Mouse (Mus musculus) heart, postnatal 0 days (tissue): Measurements from ENCODE around the gene Myf5. TPM values are rescaled to one million over a fixed set of nuclear protein-coding genes. Genes with fewer than 3 reads are reported as not detected.

Experiments used
- ATAC-seq: fragments of 200-750 bp; cut with Nextera tagmentation; 2 replicates; pipeline ENCODE4 v1.8.0; 2017; ENCODE audit warnings: low read depth, moderate number of reproducible peaks, moderate library complexity; ENCODE audit not compliant: insufficient read depth
- DNase-seq: peaks from one replicate; pipeline ENCODE4 v3.0.0-alpha.2; 2016; ENCODE audit warnings: low spot score
- H3K27ac ChIP-seq: fragments of 300-500 bp; sonication (generic); 2 replicates; pipeline ENCODE4 v1.5.1; 2014; ENCODE audit warnings: low read depth, mild to moderate bottlenecking
- H3K27me3 ChIP-seq: fragments of 300-500 bp; sonication (generic); 2 replicates; pipeline ENCODE4 v1.6.1; 2014; ENCODE audit warnings: low read length, mixed read lengths; ENCODE audit not compliant: control insufficient read depth, insufficient read depth
- H3K36me3 ChIP-seq: fragments of 300-500 bp; sonication (generic); replicated peaks from 2 replicates; pipeline ENCODE4 v1.6.1; 2014; ENCODE audit warnings: low read length, mixed read lengths; ENCODE audit not compliant: control insufficient read depth, insufficient read depth
- H3K4me1 ChIP-seq: fragments of 300-500 bp; sonication (generic); 2 replicates; pipeline ENCODE4 v1.6.1; 2014; ENCODE audit warnings: antibody characterized with exemption; ENCODE audit not compliant: control insufficient read depth, insufficient read depth
- H3K4me2 ChIP-seq: fragments of 300-500 bp; sonication (generic); 2 replicates; pipeline ENCODE4 v1.6.1; 2014; ENCODE audit warnings: low read depth, mild to moderate bottlenecking, low read length, moderate library complexity
- H3K4me3 ChIP-seq: fragments of 300-500 bp; sonication (generic); 2 replicates; pipeline ENCODE4 v1.5.1; 2014; ENCODE audit warnings: low read depth, low read length
- H3K9ac ChIP-seq: fragments of 300-500 bp; sonication (generic); replicated peaks from 2 replicates; pipeline ENCODE4 v1.6.1; 2014; ENCODE audit warnings: low read depth, low read length, mixed read lengths
- H3K9me3 ChIP-seq: fragments of 300-500 bp; sonication (generic); replicated peaks from 2 replicates; pipeline ENCODE4 v1.6.1; 2016; ENCODE audit warnings: low read length; ENCODE audit not compliant: control insufficient read depth
- CTCF ChIP-seq: IDR thresholded peaks from 2 replicates; pipeline ENCODE4 v1.5.1; 2016; ENCODE audit warnings: antibody characterized with exemption, control low read depth, low read depth
- EP300 ChIP-seq: IDR thresholded peaks from 2 replicates; pipeline ENCODE4 v1.6.1; 2016; ENCODE audit warnings: antibody characterized with exemption, low read depth
- WGBS: fragments of 180-500 bp; shearing (Covaris S2); extraction: QIAGEN DNeasy Blood & Tissue Kit; methylation state at CpG from one replicate; pipeline ENCODE4 v1.1.7; 2014; 5-methylcytosine and 5-hydroxymethylcytosine counted together
- polyA plus RNA-seq: library from polyadenylated mRNA; unstranded; fragments of >200 nt; fragmentation: Nextera tagmentation; extraction: Ambion mirVana; gene quantifications from 2 replicates; pipeline ENCODE4 v1.2.1, GENCODE M21; 2015
- total RNA-seq: library from RNA; depleted of rRNA; stranded (reverse); fragments of >200 nt; gene quantifications from 2 replicates; pipeline ENCODE4 v1.2.3, GENCODE M21; 2014; ENCODE audit warnings: low replicate concordance; rRNA removed

Myf5 gene
- total RNA-seq = not detected in 2 replicates
- not detected in 2 replicates for polyA plus RNA-seq

DNA sequence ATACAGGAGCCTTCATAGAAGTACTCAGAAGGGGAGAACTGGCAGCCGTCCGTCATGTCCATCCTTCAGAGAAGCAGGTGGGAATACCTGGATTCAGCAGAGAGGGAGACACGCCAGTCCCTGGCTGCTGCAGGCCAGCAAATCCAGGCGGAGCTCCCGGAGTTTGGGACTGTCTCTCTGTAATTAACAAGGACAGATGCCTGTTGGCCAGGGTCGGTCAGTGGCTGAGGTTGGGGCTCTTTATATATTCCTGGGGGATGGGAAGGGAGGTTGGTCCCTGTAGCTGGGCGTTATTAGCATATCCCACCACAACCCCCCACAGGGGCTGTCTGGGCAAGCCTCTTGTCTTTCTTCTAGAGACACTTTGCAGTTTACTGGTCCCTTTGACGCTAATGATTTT, at the start of gene Myf5:
TSS of gene Myf5 (minus strand) at position 265 of the 400 bp plus-strand sequence.
- Histone ChIP-seq H3K4me1 (no peaks in the 10 kb centered on the region), H3K9me3 (no peaks in the 10 kb centered on the region), H3K4me3 (no peak within 1 kb of the TSS), H3K27ac (no peak within 1 kb of the TSS), H3K36me3 (no peaks in the 10 kb centered on the region), H3K27me3 (no peaks in the 10 kb centered on the region), H3K4me2 (no peak within 1 kb of the TSS), H3K9ac (no peak within 1 kb of the TSS)
- TF ChIP-seq CTCF (no peak), EP300 (no peak)
- WGBS = 72% methylated on average over 8 of the region's 8 CpGs
- no peak for ATAC-seq
- no peak for DNase-seq

DNA sequence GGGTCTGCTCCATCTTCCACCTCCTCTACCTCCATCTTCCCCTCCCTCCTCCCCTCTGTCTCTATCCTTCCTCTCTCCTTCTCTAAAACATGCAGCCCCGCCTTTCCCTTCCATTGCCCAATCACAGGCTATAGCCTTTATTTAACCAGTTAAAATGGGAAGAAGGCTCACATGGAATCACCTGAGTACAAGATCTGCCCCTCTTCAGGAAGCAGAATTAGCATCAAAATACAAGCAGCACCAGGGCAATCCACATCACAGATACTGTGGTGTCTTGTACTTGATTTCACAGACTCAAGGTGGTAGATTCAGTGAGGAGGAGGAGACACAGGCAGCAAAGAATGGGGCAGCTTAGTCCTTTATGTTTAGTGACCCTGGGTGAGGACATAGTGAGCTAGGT, 42.8 kb upstream of the Myf5 start:
- H3K27me3 ChIP-seq = no peaks in the 10 kb centered on the region
- H3K36me3 ChIP-seq = no peaks in the 10 kb centered on the region
- 65% methylated on average over 1 of the region's 1 CpGs for WGBS
- H3K4me3 ChIP-seq = no peak overlapping the region
- DNase-seq (no peak), ATAC-seq (no peak)
- H3K9ac ChIP-seq = no peak overlapping the region
- no peaks in the 10 kb centered on the region for H3K9me3 ChIP-seq
- TF ChIP-seq EP300 = no peak
- no peak for TF ChIP-seq CTCF
- H3K27ac ChIP-seq = no peak overlapping the region
- H3K4me2 ChIP-seq = no peak overlapping the region
- no peaks in the 10 kb centered on the region for H3K4me1 ChIP-seq

- no peak overlapping the region for H3K27ac ChIP-seq
- 65% methylated on average over 5 of the region's 5 CpGs for WGBS
- no peak overlapping the region for H3K4me2 ChIP-seq
- no peaks in the 10 kb centered on the region for H3K27me3 ChIP-seq
- no peak for TF ChIP-seq EP300
- TF ChIP-seq CTCF = no peak
- no peaks in the 10 kb centered on the region for H3K36me3 ChIP-seq
- no peaks in the 10 kb centered on the region for H3K4me1 ChIP-seq
- no peak overlapping the region for H3K9ac ChIP-seq
- no peak for ATAC-seq
- H3K9me3 ChIP-seq = no peaks in the 10 kb centered on the region
- DNase-seq = no peak
- no peak overlapping the region for H3K4me3 ChIP-seq
These were observed 33.3 kb upstream of the Myf5 start for GRCm38 (mm10) chr10:107519216-107519615.

GRCm38 (mm10) chr10:107516641-107517040, 30.7 kb upstream of the Myf5 start:
- Histone ChIP-seq H3K4me1 (no peaks in the 10 kb centered on the region), H3K4me3 (no peak overlapping the region), H3K27ac (no peak overlapping the region), H3K9ac (no peak overlapping the region), H3K27me3 (no peaks in the 10 kb centered on the region), H3K9me3 (no peaks in the 10 kb centered on the region), H3K36me3 (no peaks in the 10 kb centered on the region), H3K4me2 (no peak overlapping the region)
- no peak for TF ChIP-seq CTCF
- TF ChIP-seq EP300 = no peak
- WGBS = 51% methylated on average over 7 of the region's 7 CpGs
- ATAC-seq = no peak
- no peak for DNase-seq

- no peaks in the 10 kb centered on the region for H3K27me3 ChIP-seq
- no peak overlapping the region for H3K4me2 ChIP-seq
- 85% methylated on average over 7 of the region's 7 CpGs for whole genome bisulfite sequencing
- no peaks in the 10 kb centered on the region for H3K9me3 ChIP-seq
- no peak overlapping the region for H3K4me3 ChIP-seq
- DNase-seq = no peak
- no peak for ATAC-seq
- no peaks in the 10 kb centered on the region for H3K36me3 ChIP-seq
- no peaks in the 10 kb centered on the region for H3K4me1 ChIP-seq
- no peak overlapping the region for H3K27ac ChIP-seq
- no peak overlapping the region for H3K9ac ChIP-seq
- no peak for TF ChIP-seq EP300
- TF ChIP-seq CTCF = no peak
These were observed 28.8 kb upstream of the Myf5 start for GRCm38 (mm10) chr10:107514735-107515134.

DNA sequence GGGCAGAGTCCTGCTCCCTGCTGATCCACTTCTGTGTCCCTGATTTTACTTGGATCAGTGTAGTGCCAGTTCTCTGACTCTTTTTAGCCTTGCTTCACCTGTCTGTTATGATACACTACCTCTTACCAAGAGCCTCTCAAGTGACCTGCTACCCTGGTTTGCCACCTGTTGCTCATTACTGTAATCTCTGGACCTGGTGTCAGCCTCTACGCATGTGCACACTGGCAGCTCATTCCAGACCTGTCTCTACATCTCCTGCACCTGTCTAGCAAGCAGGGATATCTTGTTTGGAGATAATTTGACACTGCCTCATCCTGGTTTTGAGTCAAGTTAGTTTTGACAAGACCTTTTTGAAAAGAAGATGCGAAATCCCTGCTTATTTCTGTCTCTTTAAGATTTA, 20.5 kb upstream of the Myf5 start:
- no peak overlapping the region for H3K27ac ChIP-seq
- 79% methylated on average over 2 of the region's 2 CpGs for WGBS
- no peaks in the 10 kb centered on the region; the same call in 1 of the 2 replicates for H3K4me1 ChIP-seq
- no peaks in the 10 kb centered on the region for H3K36me3 ChIP-seq
- TF ChIP-seq CTCF (no peak), EP300 (no peak)
- no peak for ATAC-seq
- 0 out of 2 replicates have a peak, but pooled peaks cover 4% of the 10 kb centered on the region for H3K9me3 ChIP-seq
- DNase-seq = no peak
- no peak overlapping the region for H3K4me3 ChIP-seq
- H3K4me2 ChIP-seq = no peak overlapping the region
- H3K9ac ChIP-seq = no peak overlapping the region
- no peaks in the 10 kb centered on the region for H3K27me3 ChIP-seq
